Mouse (Mus musculus): ENCODE results near the gene Pcmt1. TPM values are rescaled to one million over a fixed set of nuclear protein-coding genes. Genes with fewer than 3 reads are reported as not detected.

The Pcmt1 gene
- polyA plus RNA-seq (2012; rRNA removed) = 43.2 and 48.9 TPM in 2 replicates

DNA sequence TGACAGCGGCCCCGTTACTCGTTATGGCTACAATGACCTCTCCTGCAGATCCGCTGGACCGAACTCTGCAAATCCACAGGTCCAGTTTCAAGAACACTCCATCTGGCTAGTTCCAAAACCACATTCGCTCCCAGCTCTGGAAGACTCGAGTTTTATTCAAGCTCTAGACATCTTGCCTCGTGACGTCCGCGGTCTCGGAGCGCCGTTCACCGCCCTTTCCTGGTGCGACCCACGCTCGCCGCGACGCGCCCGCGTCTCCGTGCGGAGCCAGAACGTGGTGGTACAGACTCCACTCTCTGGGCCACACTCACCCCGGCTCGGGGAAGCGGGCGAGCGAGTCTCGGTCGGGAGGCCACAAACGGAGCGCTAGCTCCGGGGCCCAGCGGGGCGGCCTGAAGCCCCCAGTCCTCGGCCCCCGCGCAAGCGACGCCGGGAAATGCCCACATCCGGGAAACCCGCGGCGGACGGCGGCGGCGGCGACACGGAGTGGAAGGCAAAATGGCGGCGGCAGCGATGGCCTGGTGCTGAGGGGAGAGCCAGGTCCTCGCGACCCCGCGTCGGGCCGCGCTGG is at the start of gene Pcmt1, which contains the start of gene Lats1:
Gene Pcmt1, minus strand, starts transcription at position 406 of the 571 bp plus-strand sequence.
Gene Lats1, plus strand, starts transcription at position 484 of the 571 bp plus-strand sequence.

DNA sequence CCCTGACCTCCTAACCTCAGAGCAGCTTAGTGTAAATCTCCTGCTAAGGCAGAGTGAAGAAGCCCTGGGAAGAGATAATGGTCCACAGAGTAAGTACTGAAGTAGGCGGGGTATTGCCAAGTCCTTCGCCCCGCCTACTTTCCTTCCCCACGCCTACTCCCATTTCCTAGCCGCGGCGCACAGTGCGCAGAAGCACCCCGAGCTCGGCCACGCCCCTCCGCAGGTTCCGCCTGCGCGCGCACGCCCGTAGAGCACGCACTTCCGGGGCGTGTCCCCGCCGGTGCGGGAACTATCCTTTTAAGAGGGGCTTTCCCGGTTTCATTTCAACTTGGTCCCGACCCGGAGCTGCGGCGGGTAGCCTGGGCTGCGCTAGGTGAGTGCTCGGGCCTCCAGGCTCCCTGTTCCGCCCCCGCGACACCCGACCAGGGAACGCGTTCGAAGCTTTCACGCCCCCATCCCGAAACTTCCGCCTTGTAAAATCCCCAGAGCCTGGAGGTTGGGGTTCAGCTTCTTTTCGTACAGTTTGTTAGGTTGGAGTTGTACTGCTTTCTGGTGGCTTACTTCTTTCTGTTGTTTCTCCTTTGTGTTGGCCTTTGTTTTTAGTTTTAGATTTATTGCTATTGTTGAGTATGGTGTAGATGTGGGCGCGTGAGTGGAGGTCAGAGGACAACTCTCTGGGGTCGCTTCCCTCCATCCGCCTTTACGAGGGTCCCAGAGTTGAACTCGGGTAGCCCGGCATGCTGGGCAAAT is 45.0 kb upstream of the Pcmt1 start, which contains the start of gene Katna1:
Gene Katna1, plus strand, starts transcription at position 250 of the 750 bp plus-strand sequence.

DNA sequence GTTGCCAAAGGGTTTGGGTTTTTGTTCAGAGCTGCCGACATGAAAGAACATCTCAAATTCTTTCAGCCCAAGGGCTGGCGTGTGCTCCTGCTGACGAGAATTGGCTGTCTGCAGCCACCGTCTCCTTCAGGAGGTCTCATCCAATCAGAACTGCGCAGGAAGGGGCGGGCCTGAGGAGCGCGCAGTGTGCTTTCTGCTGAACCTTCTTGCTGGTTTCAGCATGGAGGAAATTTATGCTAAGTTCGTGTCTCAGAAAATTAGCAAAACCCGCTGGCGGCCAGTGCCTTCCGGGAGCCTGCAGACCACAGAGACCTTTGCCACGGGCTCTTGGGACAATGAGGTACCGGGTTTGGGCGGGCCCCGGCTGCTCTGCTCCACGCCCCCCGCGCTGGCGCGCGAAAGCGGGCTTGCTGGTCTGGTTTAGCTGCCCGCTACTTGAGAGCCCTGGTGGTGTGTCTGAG is 13.6 kb downstream of the Pcmt1 start, which contains the start of gene Nup43:
Gene Nup43, plus strand, starts transcription at position 162 of the 461 bp plus-strand sequence.

DNA sequence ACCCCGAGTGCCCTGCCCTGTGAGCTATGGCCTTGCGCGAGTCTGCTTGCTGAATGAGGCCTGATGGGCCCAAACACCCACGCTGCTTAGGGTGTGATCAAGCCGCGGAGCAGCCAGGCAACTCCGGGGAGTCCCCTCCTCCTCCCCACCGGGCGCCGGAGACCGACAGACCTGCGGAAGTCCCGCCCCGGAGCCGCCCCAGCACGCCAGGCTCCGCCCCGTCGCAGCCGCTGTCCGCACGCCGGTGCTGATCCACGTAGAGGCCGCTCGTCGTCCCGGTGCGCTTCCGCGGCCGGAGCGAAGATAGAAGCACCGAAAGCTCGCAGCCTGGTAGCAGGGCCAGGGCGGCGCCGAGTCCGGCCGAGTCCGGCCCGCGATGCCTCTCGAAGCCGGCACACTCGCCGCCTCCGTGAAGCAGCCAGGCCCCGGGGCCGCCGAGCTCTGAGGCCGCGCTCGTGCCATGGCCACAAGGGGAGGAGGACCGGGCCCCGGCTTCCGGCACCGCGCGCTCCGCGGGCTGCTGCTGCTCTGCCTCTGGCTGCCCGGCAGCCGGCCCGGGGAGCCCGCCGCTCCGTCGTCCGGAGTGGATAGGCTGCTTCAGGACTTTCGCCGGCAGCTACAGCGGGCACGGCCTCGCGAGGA is 91.2 kb downstream of the Pcmt1 start, which contains the start of gene Lrp11:
Gene Lrp11, plus strand, starts transcription at position 209 of the 642 bp plus-strand sequence.

Other genes with a start within 250 kb of the Pcmt1 start
- gene Ulbp1, start 207.5 kb downstream of the Pcmt1 start, polyA plus RNA-seq (2012; rRNA removed) = 1.2 and 1.5 TPM in 2 replicates
- gene Lrp11, start 91.3 kb downstream of the Pcmt1 start, polyA plus RNA-seq (2012; rRNA removed) = 0.25 and 0.31 TPM in 2 replicates
- gene Nup43, start 13.6 kb downstream of the Pcmt1 start, polyA plus RNA-seq (2012; rRNA removed) = 19.4 and 23.2 TPM in 2 replicates
- gene Lats1, start 78 bp upstream of the Pcmt1 start, polyA plus RNA-seq (2012; rRNA removed) = 4.8 and 5.6 TPM in 2 replicates
- 7.6 and 8.2 TPM in 2 replicates for gene Katna1, start 44.9 kb upstream of the Pcmt1 start, polyA plus RNA-seq (2012; rRNA removed)
- 13.1 and 14.9 TPM in 2 replicates for gene Ginm1, start 111.7 kb upstream of the Pcmt1 start, polyA plus RNA-seq (2012; rRNA removed)
- 10.6 and 11.6 TPM in 2 replicates for gene Ppil4, start 111.8 kb upstream of the Pcmt1 start, polyA plus RNA-seq (2012; rRNA removed)
- 0.16 and 0.29 TPM in 2 replicates for gene Zc3h12d, start 151.3 kb upstream of the Pcmt1 start, polyA plus RNA-seq (2012; rRNA removed)